Mouse (Mus musculus) embryonic fibroblast, embryonic 13.5 days (primary cell): ENCODE measurements around the gene Hoxb6. TPM values are rescaled to one million over a fixed set of nuclear protein-coding genes. Genes with fewer than 3 reads are reported as not detected.

Experiments
- H3K27ac ChIP-seq: 2 replicates; pipeline ENCODE4 v1.5.1; 2012; ENCODE audit warnings: low read length, control low read depth, inconsistent platforms; ENCODE audit not compliant: insufficient read depth
- H3K4me1 ChIP-seq: 2 replicates; pipeline ENCODE4 v1.6.1; 2011; ENCODE audit warnings: low read length; ENCODE audit not compliant: control insufficient read depth, insufficient read depth
- H3K4me3 ChIP-seq: 2 replicates; pipeline ENCODE4 v1.5.1; 2011; ENCODE audit warnings: mild to moderate bottlenecking, control low read depth, low read length; ENCODE audit not compliant: insufficient read depth
- CTCF ChIP-seq: IDR thresholded peaks from 2 replicates; pipeline ENCODE4 v1.5.1; 2011; ENCODE audit warnings: mild to moderate bottlenecking, control low read depth, low read length, moderate library complexity, borderline replicate concordance; ENCODE audit not compliant: insufficient read depth
- POLR2A ChIP-seq: IDR thresholded peaks from 2 replicates; pipeline ENCODE4 v1.6.1; 2011; ENCODE audit warnings: low read depth, mild to moderate bottlenecking, control low read depth, low read length, moderate library complexity
- polyA plus RNA-seq: library from polyadenylated mRNA; stranded (reverse); fragments of >200 nt; gene quantifications from 2 replicates; pipeline ENCODE4 v1.2.4, GENCODE M21; 2011; ENCODE audit warnings: low read depth; ENCODE audit not compliant: missing spikeins, insufficient read length

Gene Hoxb6
- polyA plus RNA-seq, 1 experiment: 9.6 TPM

- peak overlapping the region; percentile 8; the same call in 1 of the 2 replicates for H3K4me3 ChIP-seq
- H3K27ac ChIP-seq: peak overlapping the region; percentile 77
- TF ChIP-seq CTCF (no peak), POLR2A (no peak)
- peaks cover 3% of the 10 kb centered on the region; the same call in 1 of the 2 replicates for H3K4me1 ChIP-seq
These were observed 50.3 kb downstream of the Hoxb6 start for GRCm38 (mm10) chr11:96342576-96342930.

- TF ChIP-seq POLR2A (no peak), CTCF (no peak)
- Histone ChIP-seq H3K4me3 (no peak overlapping the region), H3K27ac (peak overlapping the region; percentile 77), H3K4me1 (peaks cover 3% of the 10 kb centered on the region; the same call in 1 of the 2 replicates)
These were observed 51.0 kb downstream of the Hoxb6 start for GRCm38 (mm10) chr11:96343206-96343745.

- peak overlapping the region; percentile 63 for H3K27ac ChIP-seq
- TF ChIP-seq CTCF: no peak
- no peak for TF ChIP-seq POLR2A
These were observed 52.0 kb downstream of the Hoxb6 start for GRCm38 (mm10) chr11:96344061-96344877.

GRCm38 (mm10) chr11:96344878-96345159 lies 52.5 kb downstream of the Hoxb6 start:
- H3K4me1 ChIP-seq: no peaks in the 10 kb centered on the region; the same call in 1 of the 2 replicates
- H3K27ac ChIP-seq: 0 out of 2 replicates have a peak overlapping the region, but pooled peaks have one; percentile 63
- H3K4me3 ChIP-seq: no peak overlapping the region
- TF ChIP-seq CTCF: no peak
- no peak for TF ChIP-seq POLR2A

More at GRCm38 (mm10) chr11:96344061-96344877, 52.0 kb downstream of the Hoxb6 start:
- H3K4me3 ChIP-seq: no peak overlapping the region
- H3K4me1 ChIP-seq: no peaks in the 10 kb centered on the region; the same call in 1 of the 2 replicates

- H3K4me1 ChIP-seq: no peaks in the 10 kb centered on the region; the same call in 1 of the 2 replicates
- no peak for TF ChIP-seq CTCF
- no peak for TF ChIP-seq POLR2A
- peak overlapping the region; percentile 37; the same call in 1 of the 2 replicates for H3K27ac ChIP-seq
- H3K4me3 ChIP-seq: no peak overlapping the region
These were observed 53.1 kb downstream of the Hoxb6 start for GRCm38 (mm10) chr11:96345220-96345892.

- peaks cover 4% of the 10 kb centered on the region; the same call in 1 of the 2 replicates for H3K4me1 ChIP-seq
- H3K27ac ChIP-seq: peak overlapping the region; percentile 37
These were observed 53.9 kb downstream of the Hoxb6 start for GRCm38 (mm10) chr11:96345893-96346806.

GRCm38 (mm10) chr11:96346916-96347520 lies 54.7 kb downstream of the Hoxb6 start:
- Histone ChIP-seq H3K4me3 (no peak overlapping the region), H3K4me1 (peaks cover 4% of the 10 kb centered on the region; the same call in 1 of the 2 replicates)
- no peak for TF ChIP-seq POLR2A
- no peak for TF ChIP-seq CTCF

More at GRCm38 (mm10) chr11:96345893-96346806, 53.9 kb downstream of the Hoxb6 start:
- H3K4me3 ChIP-seq: no peak overlapping the region
- TF ChIP-seq POLR2A (no peak), CTCF (no peak)

GRCm38 (mm10) chr11:96347717-96348116 lies 55.4 kb downstream of the Hoxb6 start:
- H3K4me3 ChIP-seq: no peak overlapping the region
- H3K4me1 ChIP-seq: peaks cover 4% of the 10 kb centered on the region; the same call in 1 of the 2 replicates
- peak overlapping the region; percentile 43; the same call in 1 of the 2 replicates for H3K27ac ChIP-seq
- no peak for TF ChIP-seq CTCF
- TF ChIP-seq POLR2A: no peak

More at GRCm38 (mm10) chr11:96346916-96347520, 54.7 kb downstream of the Hoxb6 start:
- H3K27ac ChIP-seq: peak overlapping the region; percentile 30; the same call in 1 of the 2 replicates
